Mouse (Mus musculus) liver, embryonic 18 days (tissue): Measurements from ENCODE around the gene Olfr808. TPM values are rescaled to one million over a fixed set of nuclear protein-coding genes. Genes with fewer than 3 reads are reported as not detected.

Experiments used
- polyA plus RNA-seq: library from polyadenylated mRNA; depleted of rRNA; stranded (reverse); fragments of >200 nt; gene quantifications from 2 replicates; pipeline ENCODE4 v1.2.3, GENCODE M21; 2012; rRNA removed

The Olfr808 gene
- not detected in 2 replicates for polyA plus RNA-seq

GRCm38 (mm10) chr10:129765182-129765581, at the start of gene Olfr808:
Gene Olfr808, plus strand, starts transcription at chr10:129765482.

GRCm38 (mm10) chr10:129729275-129729674, 36.0 kb upstream of the Olfr808 start, which contains the start of gene Olfr805:
Gene Olfr805, minus strand, starts transcription at chr10:129729375.

GRCm38 (mm10) chr10:129741821-129742220, 23.5 kb upstream of the Olfr808 start, which contains the start of gene Olfr806:
Gene Olfr806, minus strand, starts transcription at chr10:129741921.

GRCm38 (mm10) chr10:129757693-129758092, 7.6 kb upstream of the Olfr808 start, which contains the start of gene Olfr807:
Gene Olfr807, minus strand, starts transcription at chr10:129757793.

GRCm38 (mm10) chr10:129774338-129774737, 9.1 kb downstream of the Olfr808 start, which contains the start of gene Olfr809:
Gene Olfr809, plus strand, starts transcription at chr10:129774638.

GRCm38 (mm10) chr10:129794817-129795216, 29.5 kb downstream of the Olfr808 start, which contains the start of gene Olfr810:
Gene Olfr810, minus strand, starts transcription at chr10:129794917.

GRCm38 (mm10) chr10:129804296-129804695, 39.0 kb downstream of the Olfr808 start, which contains the start of gene Olfr811:
Gene Olfr811, minus strand, starts transcription at chr10:129804396.

Other genes with a start within 250 kb of the Olfr808 start
- gene Olfr791, start 243.7 kb upstream of the Olfr808 start, polyA plus RNA-seq, result 0.04 TPM in 1 of 2 replicates, not detected in the other
- gene Olfr792, start 226.3 kb upstream of the Olfr808 start, polyA plus RNA-seq, result not detected in 2 replicates
- gene Olfr794, start 197.8 kb upstream of the Olfr808 start, polyA plus RNA-seq, result not detected in 2 replicates
- not detected in 2 replicates for gene Olfr796, start 152.9 kb upstream of the Olfr808 start, polyA plus RNA-seq
- not detected in 2 replicates for gene Olfr798, start 137.5 kb upstream of the Olfr808 start, polyA plus RNA-seq
- gene Olfr799, start 128.0 kb upstream of the Olfr808 start, polyA plus RNA-seq, result not detected in 2 replicates
- gene Olfr800, start 107.8 kb upstream of the Olfr808 start, polyA plus RNA-seq, result not detected in 2 replicates
- not detected in 2 replicates for gene Olfr801, start 91.6 kb upstream of the Olfr808 start, polyA plus RNA-seq
- gene Olfr802, start 77.3 kb upstream of the Olfr808 start, polyA plus RNA-seq, result not detected in 2 replicates
- gene Olfr803, start 71.2 kb upstream of the Olfr808 start, polyA plus RNA-seq, result not detected in 2 replicates
- gene Olfr804, start 62.3 kb upstream of the Olfr808 start, polyA plus RNA-seq, result not detected in 2 replicates
- gene Olfr805, start 36.1 kb upstream of the Olfr808 start, polyA plus RNA-seq, result not detected in 2 replicates
- not detected in 2 replicates for gene Olfr806, start 23.6 kb upstream of the Olfr808 start, polyA plus RNA-seq
- not detected in 2 replicates for gene Olfr807, start 7.7 kb upstream of the Olfr808 start, polyA plus RNA-seq
- not detected in 2 replicates for gene Olfr809, start 9.2 kb downstream of the Olfr808 start, polyA plus RNA-seq
- not detected in 2 replicates for gene Olfr810, start 29.4 kb downstream of the Olfr808 start, polyA plus RNA-seq
- not detected in 2 replicates for gene Olfr811, start 38.9 kb downstream of the Olfr808 start, polyA plus RNA-seq
- not detected in 2 replicates for gene Olfr812, start 80.6 kb downstream of the Olfr808 start, polyA plus RNA-seq
- not detected in 2 replicates for gene Olfr813, start 89.9 kb downstream of the Olfr808 start, polyA plus RNA-seq
- gene Olfr814, start 114.4 kb downstream of the Olfr808 start, polyA plus RNA-seq, result not detected in 2 replicates
- not detected in 2 replicates for gene Olfr815, start 140.4 kb downstream of the Olfr808 start, polyA plus RNA-seq
- gene Olfr816, start 150.1 kb downstream of the Olfr808 start, polyA plus RNA-seq, result not detected in 2 replicates
- not detected in 2 replicates for gene Olfr818, start 183.6 kb downstream of the Olfr808 start, polyA plus RNA-seq
- gene Olfr819, start 201.8 kb downstream of the Olfr808 start, polyA plus RNA-seq, result not detected in 2 replicates
- not detected in 2 replicates for gene Olfr247, start 210.7 kb downstream of the Olfr808 start, polyA plus RNA-seq
- gene Gm10310, start 219.6 kb downstream of the Olfr808 start, polyA plus RNA-seq, result not detected in 2 replicates
- gene Olfr820, start 247.1 kb downstream of the Olfr808 start, polyA plus RNA-seq, result not detected in 2 replicates